Mouse (Mus musculus): ENCODE data around the gene Nptxr. TPM values are rescaled to one million over a fixed set of nuclear protein-coding genes. Genes with fewer than 3 reads are reported as not detected.

Nptxr gene
- polyA plus RNA-seq (2014; fragmentation: Illumina TruSeq; extraction: RNeasy Lipid Tissue Mini Kit (QIAGEN cat#74804); ENCODE audit: low read depth, low replicate concordance): 0.83 TPM

GRCm38 (mm10) chr15:79804352-79805071 is at the start of gene Nptxr:
TSS of gene Nptxr (minus strand) at chr15:79804766.

GRCm38 (mm10) chr15:79834130-79834880 is 29.7 kb upstream of the Nptxr start, which contains the start of the genes Npcd and Cbx6:
TSS of gene Npcd (minus strand) at chr15:79834237.
TSS of gene Cbx6 (minus strand) at chr15:79834688.

GRCm38 (mm10) chr15:79777749-79778148 is 26.8 kb downstream of the Nptxr start, which contains the start of gene Dnal4:
TSS of gene Dnal4 (minus strand) at chr15:79777849.

GRCm38 (mm10) chr15:79741921-79742705 is 62.5 kb downstream of the Nptxr start, which contains the start of gene Sun2:
TSS of gene Sun2 (minus strand) at chr15:79742536.

Other genes starting within 250 kb of the Nptxr start
- 34.5 TPM for gene Dmc1, start 199.7 kb downstream of the Nptxr start, polyA plus RNA-seq (2014; fragmentation: Illumina TruSeq; extraction: RNeasy Lipid Tissue Mini Kit (QIAGEN cat#74804); ENCODE audit: low read depth, low replicate concordance)
- 42.9 TPM for gene Fam227a, start 145.8 kb downstream of the Nptxr start, polyA plus RNA-seq (2014; fragmentation: Illumina TruSeq; extraction: RNeasy Lipid Tissue Mini Kit (QIAGEN cat#74804); ENCODE audit: low read depth, low replicate concordance)
- gene Cby1, start 145.6 kb downstream of the Nptxr start, polyA plus RNA-seq (2014; fragmentation: Illumina TruSeq; extraction: RNeasy Lipid Tissue Mini Kit (QIAGEN cat#74804); ENCODE audit: low read depth, low replicate concordance): 10.6 TPM
- gene Tomm22, start 133.9 kb downstream of the Nptxr start, polyA plus RNA-seq (2014; fragmentation: Illumina TruSeq; extraction: RNeasy Lipid Tissue Mini Kit (QIAGEN cat#74804); ENCODE audit: low read depth, low replicate concordance): 709 TPM
- 20.2 TPM for gene Josd1, start 116.8 kb downstream of the Nptxr start, polyA plus RNA-seq (2014; fragmentation: Illumina TruSeq; extraction: RNeasy Lipid Tissue Mini Kit (QIAGEN cat#74804); ENCODE audit: low read depth, low replicate concordance)
- 2.8 TPM for gene Gtpbp1, start 113.9 kb downstream of the Nptxr start, polyA plus RNA-seq (2014; fragmentation: Illumina TruSeq; extraction: RNeasy Lipid Tissue Mini Kit (QIAGEN cat#74804); ENCODE audit: low read depth, low replicate concordance)
- gene Sun2, start 62.2 kb downstream of the Nptxr start, polyA plus RNA-seq (2014; fragmentation: Illumina TruSeq; extraction: RNeasy Lipid Tissue Mini Kit (QIAGEN cat#74804); ENCODE audit: low read depth, low replicate concordance): 2.1 TPM
- 5.6 TPM for gene Dnal4, start 26.9 kb downstream of the Nptxr start, polyA plus RNA-seq (2014; fragmentation: Illumina TruSeq; extraction: RNeasy Lipid Tissue Mini Kit (QIAGEN cat#74804); ENCODE audit: low read depth, low replicate concordance)
- gene Npcd, start 29.5 kb upstream of the Nptxr start, polyA plus RNA-seq (2014; fragmentation: Illumina TruSeq; extraction: RNeasy Lipid Tissue Mini Kit (QIAGEN cat#74804); ENCODE audit: low read depth, low replicate concordance): not detected
- 0.90 TPM for gene Cbx6, start 29.9 kb upstream of the Nptxr start, polyA plus RNA-seq (2014; fragmentation: Illumina TruSeq; extraction: RNeasy Lipid Tissue Mini Kit (QIAGEN cat#74804); ENCODE audit: low read depth, low replicate concordance)
- gene Apobec3, start 86.9 kb upstream of the Nptxr start, polyA plus RNA-seq (2014; fragmentation: Illumina TruSeq; extraction: RNeasy Lipid Tissue Mini Kit (QIAGEN cat#74804); ENCODE audit: low read depth, low replicate concordance): 3.6 TPM
- gene Cbx7, start 166.4 kb upstream of the Nptxr start, polyA plus RNA-seq (2014; fragmentation: Illumina TruSeq; extraction: RNeasy Lipid Tissue Mini Kit (QIAGEN cat#74804); ENCODE audit: low read depth, low replicate concordance): 2.8 TPM
- 0.08 TPM for gene Pdgfb, start 210.2 kb upstream of the Nptxr start, polyA plus RNA-seq (2014; fragmentation: Illumina TruSeq; extraction: RNeasy Lipid Tissue Mini Kit (QIAGEN cat#74804); ENCODE audit: low read depth, low replicate concordance)

Measured in testis, adult 10 weeks (tissue).